Comparison of ENCODE assay signal across 7 mouse cellular contexts in genomic region chr1:34040901-34041721, GRCm38 (mm10).
DNase-seq lines count a peak whose midpoint lies in the region; ATAC-seq and TF ChIP-seq lines count a peak whose summit lies in the region.

No protein-coding gene starts in this region.

- no peak overlapping the region for H3K4me2 ChIP-seq in lung, embryonic 14.5 days
- H3K4me2 ChIP-seq in embryonic facial prominence, embryonic 14.5 days (ENCODE audit: low read depth, low read length), result no peak overlapping the region

- no peaks in the 10 kb centered on the region for H3K9me3 ChIP-seq in lung, embryonic 14.5 days (ENCODE audit: low read depth, low read length)
- no peaks in the 10 kb centered on the region for H3K9me3 ChIP-seq in embryonic facial prominence, embryonic 14.5 days (ENCODE audit: control insufficient read depth, low read length)
- H3K9me3 ChIP-seq in heart, embryonic 10.5 days, result no peaks in the 10 kb centered on the region

- H3K4me3 ChIP-seq in lung, embryonic 14.5 days (ENCODE audit: low read depth, low read length), result no peak overlapping the region
- H3K4me3 ChIP-seq in embryonic facial prominence, embryonic 14.5 days (ENCODE audit: low read depth, low read length), result no peak overlapping the region
- no peak overlapping the region for H3K4me3 ChIP-seq in heart, embryonic 10.5 days

- H3K36me3 ChIP-seq in lung, embryonic 14.5 days (ENCODE audit: insufficient read depth), result no peaks in the 10 kb centered on the region
- H3K36me3 ChIP-seq in embryonic facial prominence, embryonic 14.5 days (ENCODE audit: control insufficient read depth, insufficient read depth, low read length), result no peaks in the 10 kb centered on the region
- H3K36me3 ChIP-seq in heart, embryonic 10.5 days, result no peaks in the 10 kb centered on the region

- peak; percentile 47; the same call in 1 of the 2 replicates for ATAC-seq in lung, embryonic 14.5 days (ENCODE audit: insufficient read depth)
- ATAC-seq in embryonic facial prominence, embryonic 14.5 days (ENCODE audit: low read depth), result peak; percentile 73

- DNase-seq in lung, embryonic 14.5 days, result peak; percentile 9
- no peak for DNase-seq in lung, adult 18-20 months
- peak; percentile 29 for DNase-seq in NIH3T3 (ENCODE audit: low read depth)
- DNase-seq in embryonic facial prominence, embryonic 14.5 days (ENCODE audit: low spot score), result no peak
- peak; percentile 38 to 54 for DNase-seq in layer of hippocampus, postnatal 36 days
- DNase-seq in spleen, postnatal 10 days (ENCODE audit: low spot score in 2 of 2), result no peak
- DNase-seq in heart, embryonic 10.5 days (ENCODE audit: low spot score), result no peak

- WGBS in lung, embryonic 14.5 days, result 29% methylated on average over 8 of the region's 8 CpGs
- 49% methylated on average over 8 of the region's 8 CpGs for WGBS in embryonic facial prominence, embryonic 14.5 days
- WGBS in heart, embryonic 10.5 days, result 40% methylated on average over 8 of the region's 8 CpGs

- 0 out of 2 replicates have a peak, but pooled peaks cover 5% of the 10 kb centered on the region for H3K4me1 ChIP-seq in lung, embryonic 14.5 days (ENCODE audit: insufficient read depth)
- H3K4me1 ChIP-seq in embryonic facial prominence, embryonic 14.5 days (ENCODE audit: control insufficient read depth, insufficient read depth, low read length), result 0 out of 2 replicates have a peak, but pooled peaks cover 3% of the 10 kb centered on the region
- peaks cover 13% of the 10 kb centered on the region for H3K4me1 ChIP-seq in heart, embryonic 10.5 days

- no peak overlapping the region for H3K9ac ChIP-seq in lung, embryonic 14.5 days
- no peak overlapping the region for H3K9ac ChIP-seq in embryonic facial prominence, embryonic 14.5 days (ENCODE audit: low read depth, low read length)

- no peak overlapping the region for H3K27ac ChIP-seq in lung, embryonic 14.5 days (ENCODE audit: low read depth)
- no peak overlapping the region for H3K27ac ChIP-seq in embryonic facial prominence, embryonic 14.5 days (replicated peaks; ENCODE audit: low read depth, low read length)
- no peak overlapping the region for H3K27ac ChIP-seq in heart, embryonic 10.5 days

- no peaks in the 10 kb centered on the region for H3K27me3 ChIP-seq in lung, embryonic 14.5 days (ENCODE audit: insufficient read depth, low read length)
- H3K27me3 ChIP-seq in embryonic facial prominence, embryonic 14.5 days (replicated peaks; ENCODE audit: control insufficient read depth, insufficient read depth, low read length), result no peaks in the 10 kb centered on the region
- no peaks in the 10 kb centered on the region for H3K27me3 ChIP-seq in heart, embryonic 10.5 days (ENCODE audit: insufficient read depth, poor library complexity, severe bottlenecking)

- no peak for TF ChIP-seq CTCF in lung, embryonic 14.5 days (IDR thresholded peaks at IDR 0.05; ENCODE audit: low read depth)

Comparison
In these comparisons a context has a peak if more than half of its experiments do, and no peak if none do; other contexts are left out.
1. DNase-seq: peak in lung, embryonic 14.5 days (single experiment), NIH3T3 (single experiment) and layer of hippocampus, postnatal 36 days (2 of 2); none in lung, adult 18-20 months (0 of 2), embryonic facial prominence, embryonic 14.5 days (single experiment), spleen, postnatal 10 days (0 of 2) and heart, embryonic 10.5 days (single experiment).